Mouse (Mus musculus): Measurements from ENCODE around the gene Oprl1.

Oprl1 gene

GRCm38 (mm10) chr2:181692304-181692703 is 22.5 kb upstream of the Oprl1 start:
- no peak for DNase-seq (ENCODE audit: low read depth, low spot score)

- peak; percentile 92 for DNase-seq (ENCODE audit: low read depth, low spot score)
Observed at GRCm38 (mm10) chr2:181693339-181694280, 21.2 kb upstream of the Oprl1 start, which contains the start of gene Rgs19. Gene Rgs19, minus strand, starts transcription at chr2:181693977.

GRCm38 (mm10) chr2:181694581-181694980 is 20.2 kb upstream of the Oprl1 start:
- DNase-seq (ENCODE audit: low read depth, low spot score), result no peak

GRCm38 (mm10) chr2:181695776-181696175 is 19.0 kb upstream of the Oprl1 start:
- no peak for DNase-seq (ENCODE audit: low read depth, low spot score)

- no peak for DNase-seq (ENCODE audit: low read depth, low spot score)
Observed at GRCm38 (mm10) chr2:181696801-181697420, 17.9 kb upstream of the Oprl1 start.

- no peak for DNase-seq (ENCODE audit: low read depth, low spot score)
Observed at GRCm38 (mm10) chr2:181698241-181698640, 16.6 kb upstream of the Oprl1 start, which contains the start of gene Lkaaear1. Gene Lkaaear1, minus strand, starts transcription at chr2:181698442.

GRCm38 (mm10) chr2:181706668-181707067 is 8.1 kb upstream of the Oprl1 start:
- DNase-seq (ENCODE audit: low read depth, low spot score), result peak; percentile 66

- DNase-seq (ENCODE audit: low read depth, low spot score), result no peak
Observed at GRCm38 (mm10) chr2:181713749-181714148, 1.1 kb upstream of the Oprl1 start.

GRCm38 (mm10) chr2:181715382-181715781 is 566 bp downstream of the Oprl1 start:
- no peak for DNase-seq (ENCODE audit: low read depth, low spot score)

- no peak for DNase-seq (ENCODE audit: low read depth, low spot score)
Observed at GRCm38 (mm10) chr2:181716991-181717390, 2.2 kb downstream of the Oprl1 start.

GRCm38 (mm10) chr2:181720061-181720460 is 5.2 kb downstream of the Oprl1 start:
- no peak for DNase-seq (ENCODE audit: low read depth, low spot score)

- no peak for DNase-seq (ENCODE audit: low read depth, low spot score)
Observed at GRCm38 (mm10) chr2:181721200-181721599, 6.4 kb downstream of the Oprl1 start.

GRCm38 (mm10) chr2:181722213-181722612 is 7.4 kb downstream of the Oprl1 start:
- DNase-seq (ENCODE audit: low read depth, low spot score), result no peak

GRCm38 (mm10) chr2:181727659-181728262 is 12.9 kb downstream of the Oprl1 start:
- no peak for DNase-seq (ENCODE audit: low read depth, low spot score)

GRCm38 (mm10) chr2:181730051-181730450 is 15.2 kb downstream of the Oprl1 start:
- no peak for DNase-seq (ENCODE audit: low read depth, low spot score)

GRCm38 (mm10) chr2:181752626-181753025 is 37.8 kb downstream of the Oprl1 start:
- no peak for DNase-seq (ENCODE audit: low read depth, low spot score)

- DNase-seq (ENCODE audit: low read depth, low spot score), result no peak
Observed at GRCm38 (mm10) chr2:181758147-181758725, 43.4 kb downstream of the Oprl1 start.

GRCm38 (mm10) chr2:181759041-181759440 is 44.2 kb downstream of the Oprl1 start:
- DNase-seq (ENCODE audit: low read depth, low spot score), result no peak

GRCm38 (mm10) chr2:181763006-181763830 is 48.4 kb downstream of the Oprl1 start, which contains the start of gene Myt1:
Gene Myt1, plus strand, starts transcription at chr2:181763332.
- DNase-seq (ENCODE audit: low read depth, low spot score), result no peak

- no peak for DNase-seq (ENCODE audit: low read depth, low spot score)
Observed at GRCm38 (mm10) chr2:181763886-181764527, 49.2 kb downstream of the Oprl1 start.
